Mouse (Mus musculus): ENCODE measurements at regions not wholly inside any gene's neighbourhood (a gene's known extent, or its start where the extent isn't known, plus 50 kb on each side); places are given as distances from the start of the nearest gene placed in this dataset.

- TF ChIP-seq POLR2A (IDR thresholded peaks at IDR 0.05; ENCODE audit: low read depth, low read length) (no peak), CTCF (IDR thresholded peaks at IDR 0.05; ENCODE audit: extremely low read depth, insufficient read depth, insufficient read length, insufficient replicate concordance) (no peak)
- H3K4me3 ChIP-seq (ENCODE audit: extremely low read depth, insufficient read depth, insufficient read length) = no peak overlapping the region
- DNase-seq (ENCODE audit: low read depth in 1 of 2, low spot score in 2 of 2) = no peak
- no peaks in the 10 kb centered on the region for H3K36me3 ChIP-seq (ENCODE audit: control insufficient read depth, insufficient read depth, low read length)
- H3K27me3 ChIP-seq (ENCODE audit: control insufficient read depth, insufficient read depth, low read length) = no peaks in the 10 kb centered on the region
- 89% methylated on average over 2 of the region's 2 CpGs for WGBS
- H3K4me1 ChIP-seq (ENCODE audit: control insufficient read depth, insufficient read depth, insufficient read length) = peaks cover 13% of the 10 kb centered on the region; the same call in 1 of the 2 replicates
- no peak overlapping the region for H3K27ac ChIP-seq (ENCODE audit: insufficient read depth, low read length)
Observed at GRCm38 (mm10) chr7:83486156-83486750, 98.5 kb upstream of the Tmc3 start.

DNA sequence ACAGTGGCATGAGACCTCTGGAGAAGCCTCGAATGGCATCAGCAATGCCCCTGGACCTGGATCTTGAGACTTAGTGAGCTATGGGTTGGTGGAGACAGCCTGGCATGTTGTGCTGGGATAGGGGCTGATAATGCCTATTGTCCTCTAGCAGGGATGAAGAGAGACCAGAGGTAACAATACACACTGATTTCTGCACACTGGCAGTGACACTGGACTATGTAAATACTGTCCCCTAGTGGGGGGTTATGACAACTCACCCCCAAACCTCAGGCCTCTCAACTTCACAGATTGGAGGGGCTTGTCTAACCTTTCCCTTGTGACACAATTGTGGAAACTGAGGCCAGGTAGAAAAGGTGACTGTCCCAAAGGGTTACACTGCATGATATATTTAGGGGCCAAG, 94.9 kb upstream of the Tmc3 start:
- H3K27ac ChIP-seq (ENCODE audit: insufficient read depth, low read length) = no peak overlapping the region
- H3K4me1 ChIP-seq (ENCODE audit: control insufficient read depth, insufficient read depth, insufficient read length) = no peaks in the 10 kb centered on the region
- H3K36me3 ChIP-seq (ENCODE audit: control insufficient read depth, insufficient read depth, low read length) = no peaks in the 10 kb centered on the region
- peak; percentile 13 to 15 for DNase-seq (ENCODE audit: low read depth in 1 of 2, low spot score in 2 of 2)
- H3K27me3 ChIP-seq (ENCODE audit: control insufficient read depth, insufficient read depth, low read length) = no peaks in the 10 kb centered on the region
- 97% methylated on average over 1 of the region's 1 CpGs for WGBS
- no peak overlapping the region for H3K4me3 ChIP-seq (ENCODE audit: extremely low read depth, insufficient read depth, insufficient read length)
- TF ChIP-seq CTCF (IDR thresholded peaks at IDR 0.05; ENCODE audit: extremely low read depth, insufficient read depth, insufficient read length, insufficient replicate concordance) = peak; percentile 33; the same call in 1 of the 2 replicates
- TF ChIP-seq POLR2A (IDR thresholded peaks at IDR 0.05; ENCODE audit: low read depth, low read length) = no peak

GRCm38 (mm10) chr7:83504996-83505645, 79.6 kb upstream of the Tmc3 start:
- Histone ChIP-seq H3K4me1 (ENCODE audit: control insufficient read depth, insufficient read depth, insufficient read length) (no peaks in the 10 kb centered on the region), H3K36me3 (ENCODE audit: control insufficient read depth, insufficient read depth, low read length) (no peaks in the 10 kb centered on the region), H3K27ac (ENCODE audit: insufficient read depth, low read length) (no peak overlapping the region), H3K27me3 (ENCODE audit: control insufficient read depth, insufficient read depth, low read length) (no peaks in the 10 kb centered on the region), H3K4me3 (ENCODE audit: extremely low read depth, insufficient read depth, insufficient read length) (no peak overlapping the region)
- WGBS = 71% methylated on average over 2 of the region's 2 CpGs
- TF ChIP-seq POLR2A (IDR thresholded peaks at IDR 0.05; ENCODE audit: low read depth, low read length) = no peak
- TF ChIP-seq CTCF (IDR thresholded peaks at IDR 0.05; ENCODE audit: extremely low read depth, insufficient read depth, insufficient read length, insufficient replicate concordance) = no peak
- DNase-seq (ENCODE audit: low read depth in 1 of 2, low spot score in 2 of 2) = no peak

DNA sequence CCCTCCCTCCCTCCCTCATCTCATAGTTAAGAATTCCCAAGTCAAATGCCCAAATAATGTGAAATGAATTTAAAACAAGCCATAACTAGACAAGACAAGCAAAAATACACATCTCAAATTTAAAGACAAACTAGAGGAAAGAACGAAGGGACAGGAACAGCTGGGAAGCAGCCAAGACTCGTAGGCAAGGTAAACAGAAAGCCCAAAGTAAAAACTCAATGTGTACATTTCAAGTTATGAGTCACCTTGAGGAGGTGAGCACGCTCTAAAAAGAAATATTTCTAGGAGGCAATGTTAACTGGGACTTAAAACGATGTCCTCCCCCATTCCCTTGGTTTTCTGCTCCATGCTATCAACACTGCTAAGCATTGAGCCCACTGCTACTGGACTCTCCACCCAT, 68.4 kb upstream of the Tmc3 start:
- DNase-seq (ENCODE audit: low read depth in 1 of 2, low spot score in 2 of 2) = no peak
- Histone ChIP-seq H3K27me3 (ENCODE audit: control insufficient read depth, insufficient read depth, low read length) (no peaks in the 10 kb centered on the region), H3K4me3 (ENCODE audit: extremely low read depth, insufficient read depth, insufficient read length) (no peak overlapping the region), H3K4me1 (ENCODE audit: control insufficient read depth, insufficient read depth, insufficient read length) (no peaks in the 10 kb centered on the region), H3K36me3 (ENCODE audit: control insufficient read depth, insufficient read depth, low read length) (no peaks in the 10 kb centered on the region), H3K27ac (ENCODE audit: insufficient read depth, low read length) (no peak overlapping the region)
- 72% methylated on average over 4 of the region's 4 CpGs for WGBS
- no peak for TF ChIP-seq POLR2A (IDR thresholded peaks at IDR 0.05; ENCODE audit: low read depth, low read length)

GRCm38 (mm10) chr7:83521511-83521910, 63.2 kb upstream of the Tmc3 start:
- no peaks in the 10 kb centered on the region for H3K27me3 ChIP-seq (ENCODE audit: control insufficient read depth, insufficient read depth, low read length)
- no peak overlapping the region for H3K4me3 ChIP-seq (ENCODE audit: extremely low read depth, insufficient read depth, insufficient read length)
- H3K27ac ChIP-seq (ENCODE audit: insufficient read depth, low read length) = no peak overlapping the region
- TF ChIP-seq POLR2A (IDR thresholded peaks at IDR 0.05; ENCODE audit: low read depth, low read length) = no peak
- WGBS = 88% methylated on average over 7 of the region's 7 CpGs
- no peaks in the 10 kb centered on the region for H3K36me3 ChIP-seq (ENCODE audit: control insufficient read depth, insufficient read depth, low read length)
- no peaks in the 10 kb centered on the region for H3K4me1 ChIP-seq (ENCODE audit: control insufficient read depth, insufficient read depth, insufficient read length)
- DNase-seq (ENCODE audit: low read depth in 1 of 2, low spot score in 2 of 2) = no peak

All from spleen, adult 2 months (tissue).